Mouse (Mus musculus) spleen, adult 12 weeks (tissue): ENCODE data around the gene Scd4.
"Not testable (repeated sequence)": the region's sequence is repeated elsewhere in the genome, so short reads cannot be mapped to it uniquely, and the experiment has no call there.

Experiments used
- DNase-seq: peaks from one replicate; pipeline ENCODE4 v3.0.0; 2022; ENCODE audit warnings: low spot score

Gene Scd4

GRCm38 (mm10) chr19:44300520-44300919 is 32.4 kb upstream of the Scd4 start:
- no peak for DNase-seq

- no peak for DNase-seq
These were observed 31.7 kb upstream of the Scd4 start for GRCm38 (mm10) chr19:44301176-44301575.

DNA sequence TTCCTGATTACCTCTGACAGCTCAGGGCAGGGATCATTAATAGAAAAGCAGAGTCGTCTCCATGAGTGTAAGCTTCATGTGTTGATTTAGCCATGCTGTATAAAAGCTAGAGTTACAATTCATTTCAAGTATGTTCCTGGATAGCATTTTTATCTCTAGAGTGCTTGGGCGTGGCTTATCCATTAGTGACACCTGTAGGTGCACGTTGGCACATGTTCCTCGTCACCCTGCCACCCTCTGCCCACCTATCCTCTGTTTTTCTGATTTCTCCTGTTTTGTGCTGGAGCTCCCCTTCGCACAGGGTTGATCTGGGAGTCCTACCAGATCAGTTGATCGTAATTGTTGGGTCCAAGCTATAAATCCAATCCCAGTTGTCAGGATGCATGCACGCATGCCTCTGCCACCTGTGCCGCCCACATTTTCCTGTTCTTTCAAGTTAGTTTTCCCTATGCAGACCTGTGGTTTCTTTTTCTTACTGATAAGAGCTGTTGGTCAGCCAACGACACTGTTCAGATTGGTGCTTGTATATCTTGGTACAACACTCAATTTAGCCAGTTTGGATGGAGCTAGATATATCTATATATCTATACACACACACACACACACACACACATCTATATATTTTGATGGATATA is 31.1 kb upstream of the Scd4 start:
- DNase-seq = no peak

GRCm38 (mm10) chr19:44302901-44303300 is 30.0 kb upstream of the Scd4 start:
- no peak for DNase-seq

- no peak for DNase-seq
These were observed 29.4 kb upstream of the Scd4 start for GRCm38 (mm10) chr19:44303502-44303901.

DNA sequence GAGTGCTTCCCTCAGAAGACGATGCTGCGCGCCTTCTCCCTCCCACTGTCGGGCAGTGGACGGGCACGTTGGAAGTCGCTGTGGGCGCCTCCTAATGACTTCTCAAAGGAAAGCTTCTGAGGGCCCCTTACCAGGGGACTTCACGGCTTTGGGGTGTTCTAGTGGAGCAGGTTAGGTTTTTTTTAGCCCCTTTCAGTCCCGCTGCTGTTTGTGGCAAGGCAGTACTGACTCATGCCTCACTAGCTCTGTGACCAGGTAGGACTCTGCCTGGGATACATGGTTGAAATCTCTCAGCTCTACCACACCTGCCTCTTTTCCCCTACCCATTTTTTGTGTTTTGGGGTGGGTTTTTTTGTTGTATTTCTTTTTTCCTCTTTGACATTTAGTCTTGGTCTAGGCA is 28.5 kb upstream of the Scd4 start:
- no peak for DNase-seq

- no peak for DNase-seq
These were observed 27.9 kb upstream of the Scd4 start for GRCm38 (mm10) chr19:44304851-44305510.

DNA sequence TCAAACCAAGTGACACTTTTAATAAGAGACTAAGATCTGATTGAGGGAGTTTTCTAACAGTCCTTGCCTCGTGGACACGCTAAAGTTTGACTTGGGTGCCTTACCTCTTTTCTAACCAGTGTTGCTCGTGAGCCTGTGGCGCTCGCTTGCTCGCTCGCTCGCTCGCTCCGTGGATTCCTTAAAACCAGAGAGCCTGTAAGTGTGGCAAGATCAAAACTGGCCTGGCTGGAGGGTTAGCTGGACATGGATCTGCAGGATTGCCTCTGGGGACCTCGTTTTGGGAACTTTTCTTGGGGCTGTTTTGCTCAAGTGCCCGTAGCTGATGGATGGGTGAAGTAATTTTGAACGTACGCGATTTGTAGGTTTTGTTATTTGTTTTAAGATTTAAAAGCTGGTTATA is 27.2 kb upstream of the Scd4 start:
- DNase-seq = no peak

GRCm38 (mm10) chr19:44306171-44306570 is 26.7 kb upstream of the Scd4 start:
- no peak for DNase-seq

- no peak for DNase-seq
These were observed 25.6 kb upstream of the Scd4 start for GRCm38 (mm10) chr19:44307101-44307914.

GRCm38 (mm10) chr19:44307915-44308470 is 24.9 kb upstream of the Scd4 start:
- no peak for DNase-seq

DNA sequence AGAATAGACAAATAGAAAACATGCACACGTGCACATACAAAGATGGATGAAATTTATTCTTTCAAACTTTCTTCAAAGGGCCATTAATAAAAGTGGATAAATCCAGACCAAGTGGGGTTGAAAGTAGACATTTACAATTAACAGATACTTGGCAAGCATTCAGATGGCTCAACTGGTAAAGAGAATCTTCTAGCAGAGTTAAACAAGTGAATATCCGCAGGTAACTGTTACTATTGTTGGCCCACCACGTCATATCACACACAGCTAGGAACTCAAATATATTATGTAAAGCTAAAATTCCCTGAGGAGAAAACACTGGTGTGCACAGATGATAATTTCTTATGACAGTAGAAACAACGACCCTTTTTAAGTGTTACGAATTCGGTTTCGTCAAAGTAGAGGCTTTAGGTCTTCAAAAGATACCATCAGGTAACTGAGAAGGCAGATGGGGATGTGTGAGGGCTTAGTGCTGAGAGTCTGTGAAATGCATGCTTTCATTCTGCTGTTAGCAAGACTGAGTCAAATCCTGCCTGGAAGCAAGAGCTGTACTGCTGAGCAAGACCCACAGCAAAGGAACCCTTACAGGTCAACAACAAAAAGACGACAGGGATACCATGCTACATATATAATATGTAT is 24.2 kb upstream of the Scd4 start:
- no peak for DNase-seq

DNA sequence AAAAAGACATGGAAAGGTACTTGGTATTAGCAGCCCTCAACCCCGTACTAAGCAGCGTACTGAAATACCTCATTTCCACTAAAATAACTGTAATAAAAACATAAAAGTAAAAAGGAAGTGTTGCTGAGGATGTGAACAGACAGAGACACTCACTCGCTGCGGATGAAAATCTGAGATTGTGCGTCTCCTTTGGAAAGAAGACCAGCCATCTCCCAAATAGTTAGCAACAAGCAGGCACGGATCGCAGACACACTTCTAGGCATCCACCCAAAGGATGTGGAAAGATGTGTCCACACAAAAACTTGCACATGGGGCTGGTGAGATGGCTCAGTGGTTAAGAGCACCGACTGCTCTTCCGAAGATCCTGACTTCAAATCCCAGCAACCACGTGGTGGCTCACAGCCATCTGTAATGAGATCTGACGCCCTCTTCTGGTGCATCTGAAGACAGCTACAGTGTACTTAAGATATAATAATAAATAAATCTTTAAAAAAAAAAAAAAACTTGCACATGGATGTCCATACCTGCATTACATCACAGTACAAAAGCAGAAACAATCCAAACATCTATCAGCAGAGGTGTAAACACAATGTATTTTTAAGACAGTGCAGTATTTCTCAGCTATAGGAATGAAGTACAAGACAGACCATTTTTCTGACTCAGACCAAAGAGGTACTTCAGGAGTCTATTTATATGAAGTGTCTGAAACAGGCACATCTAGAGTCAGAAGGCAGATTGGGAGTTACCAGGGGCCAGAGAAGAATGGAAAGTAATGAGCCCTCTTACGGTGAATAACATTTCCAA is 23.3 kb upstream of the Scd4 start:
- no peak for DNase-seq

DNA sequence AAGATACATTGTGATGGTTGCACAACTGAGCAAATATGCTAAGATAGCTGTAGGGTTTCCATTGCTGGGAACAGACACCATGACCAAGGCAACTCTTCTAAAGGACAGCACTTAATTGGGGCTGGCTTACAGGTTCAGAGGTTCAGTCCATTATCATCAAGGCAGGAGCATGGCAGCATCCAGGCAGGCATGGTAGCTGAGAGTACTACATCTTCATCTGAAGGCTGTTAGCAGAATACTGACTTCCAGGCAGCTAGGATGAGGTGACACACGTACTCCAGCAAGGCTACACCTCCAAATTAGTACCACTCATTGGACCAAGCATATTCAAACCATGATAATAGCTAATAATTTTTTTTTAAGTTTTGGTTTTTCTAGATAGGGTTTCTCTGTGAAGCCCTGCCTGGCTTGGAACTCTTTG is 22.7 kb upstream of the Scd4 start:
- DNase-seq = not testable (repeated sequence)

- DNase-seq = no peak
These were observed 22.1 kb upstream of the Scd4 start for GRCm38 (mm10) chr19:44310814-44311213.

- DNase-seq = no peak
These were observed 21.4 kb upstream of the Scd4 start for GRCm38 (mm10) chr19:44311306-44312006.

DNA sequence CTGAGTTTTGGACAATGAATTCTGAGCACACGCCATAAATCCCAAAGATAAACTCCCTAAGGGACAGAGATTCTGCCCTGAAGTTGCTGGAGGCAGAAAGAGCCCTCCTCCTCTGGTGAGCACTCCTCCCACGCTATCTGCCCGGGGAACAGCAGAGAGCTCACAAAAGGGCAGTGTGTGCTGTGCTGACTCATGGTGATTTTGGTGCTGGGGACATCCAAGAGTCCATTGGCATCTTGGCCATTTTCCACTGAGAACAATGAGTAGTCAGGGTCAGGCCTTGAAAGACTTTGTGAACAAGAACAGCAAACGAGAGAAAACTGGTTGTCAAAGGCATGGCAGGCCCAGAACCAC is 20.9 kb upstream of the Scd4 start:
- no peak for DNase-seq

DNA sequence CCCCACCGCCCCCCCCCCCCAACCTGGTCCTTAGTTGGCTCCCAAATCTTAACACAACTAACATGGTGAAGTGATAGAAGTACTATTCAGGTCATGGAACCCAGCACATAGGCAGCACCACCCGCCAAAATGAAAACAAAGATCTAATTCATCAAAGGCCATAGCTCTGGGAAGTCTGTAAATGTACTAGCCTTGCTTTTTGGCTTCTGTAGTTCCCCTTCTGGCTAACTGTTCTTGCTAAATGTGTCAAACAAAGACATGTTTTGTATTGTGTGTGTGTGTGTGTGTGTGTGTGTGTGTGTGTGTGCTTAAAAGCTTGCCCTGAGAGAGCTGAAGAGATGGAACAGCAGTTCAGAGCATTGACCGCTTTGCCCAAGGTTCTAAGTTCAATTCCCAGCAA is 19.8 kb upstream of the Scd4 start:
- DNase-seq = no peak

GRCm38 (mm10) chr19:44314327-44314759 is 18.5 kb upstream of the Scd4 start:
- DNase-seq = no peak

DNA sequence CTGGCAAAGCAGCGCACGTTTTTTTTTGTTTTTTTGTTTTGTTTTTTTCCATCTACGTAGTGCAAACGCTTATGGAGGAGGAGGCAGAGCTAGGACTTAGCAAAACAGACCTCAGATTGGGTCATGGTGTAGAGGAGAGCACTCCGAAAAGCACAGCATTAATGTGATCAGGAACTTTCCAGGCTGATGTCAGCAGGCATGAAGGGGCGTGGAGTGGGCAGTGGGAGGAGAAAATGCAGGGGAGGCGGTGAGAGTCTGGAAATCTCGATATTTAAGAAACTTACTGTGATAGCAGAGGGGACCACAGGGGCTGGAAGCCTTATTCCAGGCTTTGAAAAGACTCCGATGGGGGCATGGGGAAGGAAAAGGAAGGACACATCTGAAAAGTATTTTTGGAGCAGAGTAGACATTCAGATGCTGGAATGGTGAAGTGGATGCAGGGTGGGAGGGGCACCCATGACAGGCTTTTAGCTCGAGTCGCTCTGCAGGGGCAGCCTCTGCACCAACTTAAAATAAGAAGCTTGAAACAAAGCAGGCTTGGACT is 17.9 kb upstream of the Scd4 start:
- DNase-seq = no peak
